Mouse (Mus musculus) liver, adult 2 months (tissue): Measurements from ENCODE around the gene Kcnk13.

ENCODE experiments used
- CTCF ChIP-seq: fragments of 200-500 bp; IDR thresholded peaks from 2 replicates; pipeline ENCODE4 v1.5.1; 2011; ENCODE audit warnings: low read depth, low read length, control low read depth
- POLR2A ChIP-seq: fragments of 200-500 bp; IDR thresholded peaks from 2 replicates; pipeline ENCODE4 v1.6.1; 2011; ENCODE audit warnings: low read length, control low read depth; ENCODE audit not compliant: insufficient read depth; ENCODE audit errors: extremely low read depth

- TF ChIP-seq CTCF (no peak), POLR2A (no peak)
These were observed 53.4 kb downstream of the Kcnk13 start for GRCm38 (mm10) chr12:100017709-100018108.
